Mouse (Mus musculus) layer of hippocampus, postnatal 14 days (tissue): ENCODE data around the gene Nudt4. TPM values are rescaled to one million over a fixed set of nuclear protein-coding genes. Genes with fewer than 3 reads are reported as not detected.

Source experiments
- DNase-seq, 2 experiments: peaks; one replicate each; pipeline ENCODE4 v3.0.0; 2021 to 2022; ENCODE audit warnings: low spot score in 2 of 2, mixed read lengths in 1 of 2
- long read RNA-seq, 2 experiments: library from polyadenylated mRNA; stranded (forward); transcript quantifications; one replicate each; pipeline ENCODE4 v2.0.0; 2021
- total RNA-seq, 2 experiments: library from RNA; stranded (reverse); gene quantifications; 2 replicates each; pipeline ENCODE4 v1.2.3; 2021

Nudt4 gene
- 10 to 100 TPM; 86.1 to 89.8 TPM for total RNA-seq
- long read RNA-seq, experiment 1, transcript Nudt4-201 (5 exons, 3,210 nt), result major isoform, 52 of 86 reads
- long read RNA-seq, experiment 1, partial matches to known transcripts, result 0 of 86 reads
- long read RNA-seq, experiment 1, other reads (novel, unspliced or antisense), result 34 of 86 reads
- long read RNA-seq, experiment 2, transcript Nudt4-201 (5 exons, 3,210 nt), result major isoform, 64 of 97 reads
- long read RNA-seq, experiment 2, partial matches to known transcripts, result 0 of 97 reads
- long read RNA-seq, experiment 2, other reads (novel, unspliced or antisense), result 33 of 97 reads

DNA sequence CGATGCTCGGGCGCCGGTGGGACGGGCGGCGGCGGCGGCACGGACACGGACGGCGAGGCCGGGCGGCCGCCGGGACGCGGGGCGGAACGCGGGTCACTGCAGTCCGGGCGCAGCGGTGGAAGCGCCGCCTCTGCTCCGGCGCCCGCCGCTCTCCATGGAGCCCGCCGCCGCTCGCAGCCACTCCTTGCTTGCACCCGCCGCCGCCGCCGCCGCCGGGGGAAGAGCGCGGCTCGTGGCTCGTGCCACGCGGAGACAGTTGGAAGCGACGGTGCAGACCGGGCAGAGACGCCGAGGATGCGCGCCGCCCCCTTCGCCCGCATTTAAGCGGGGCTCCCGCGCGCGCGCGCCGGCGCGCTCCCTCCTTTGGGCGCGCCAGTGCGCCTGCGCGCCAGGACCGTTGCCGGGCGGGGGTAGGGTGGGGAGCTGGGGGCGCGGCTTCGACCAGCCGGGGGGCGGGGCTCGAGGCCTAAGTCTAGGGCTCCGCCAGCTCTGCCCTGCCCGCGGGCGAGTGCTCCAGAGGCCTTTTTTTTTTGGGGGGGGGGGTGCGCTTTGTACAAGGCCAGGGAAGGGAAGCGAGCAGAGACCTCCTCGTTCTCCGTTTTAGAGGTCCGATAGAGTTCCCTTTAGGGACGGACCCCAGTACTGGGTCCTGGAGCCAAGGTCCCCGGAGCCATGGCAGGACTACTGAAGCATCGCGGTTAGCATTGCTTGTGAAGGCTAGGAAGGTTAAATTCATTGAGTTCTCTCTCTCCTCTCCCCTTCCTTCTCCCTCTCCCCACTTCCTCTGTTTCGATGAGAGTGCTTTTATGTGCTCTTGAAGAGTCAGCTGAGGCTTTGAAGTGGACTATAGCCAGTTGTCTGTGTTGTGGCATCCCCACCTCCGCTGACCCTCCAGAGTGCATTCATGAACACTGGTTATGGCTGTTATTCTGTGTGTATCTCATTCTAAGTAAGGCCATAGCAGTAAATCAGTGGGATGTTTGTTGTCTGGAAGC, at the start of gene Nudt4:
Nudt4 (minus strand) TSS at position 296 of the 995 bp plus-strand sequence.
- peak; percentile 80 to 85 for DNase-seq

DNA sequence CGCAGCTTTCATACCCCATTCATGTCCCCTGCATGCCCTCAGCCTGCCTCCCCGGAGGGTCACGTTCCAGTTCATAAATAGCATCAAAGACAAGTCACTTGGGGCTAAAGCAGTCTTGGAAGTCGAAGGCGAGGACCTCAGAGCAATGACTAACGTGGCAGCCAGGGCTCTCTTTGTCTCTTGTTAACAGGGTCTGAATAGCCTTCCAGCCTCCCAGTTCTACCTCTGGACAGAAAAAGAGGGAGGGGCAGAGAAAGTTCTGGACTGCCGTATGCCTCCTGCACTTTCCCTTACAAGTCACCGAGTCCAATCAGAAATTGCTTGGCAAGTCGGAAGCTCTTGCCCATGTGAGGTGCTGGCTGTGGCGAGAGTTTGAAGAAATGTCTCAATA, 47.4 kb upstream of the Nudt4 start:
- DNase-seq, result no peak

DNA sequence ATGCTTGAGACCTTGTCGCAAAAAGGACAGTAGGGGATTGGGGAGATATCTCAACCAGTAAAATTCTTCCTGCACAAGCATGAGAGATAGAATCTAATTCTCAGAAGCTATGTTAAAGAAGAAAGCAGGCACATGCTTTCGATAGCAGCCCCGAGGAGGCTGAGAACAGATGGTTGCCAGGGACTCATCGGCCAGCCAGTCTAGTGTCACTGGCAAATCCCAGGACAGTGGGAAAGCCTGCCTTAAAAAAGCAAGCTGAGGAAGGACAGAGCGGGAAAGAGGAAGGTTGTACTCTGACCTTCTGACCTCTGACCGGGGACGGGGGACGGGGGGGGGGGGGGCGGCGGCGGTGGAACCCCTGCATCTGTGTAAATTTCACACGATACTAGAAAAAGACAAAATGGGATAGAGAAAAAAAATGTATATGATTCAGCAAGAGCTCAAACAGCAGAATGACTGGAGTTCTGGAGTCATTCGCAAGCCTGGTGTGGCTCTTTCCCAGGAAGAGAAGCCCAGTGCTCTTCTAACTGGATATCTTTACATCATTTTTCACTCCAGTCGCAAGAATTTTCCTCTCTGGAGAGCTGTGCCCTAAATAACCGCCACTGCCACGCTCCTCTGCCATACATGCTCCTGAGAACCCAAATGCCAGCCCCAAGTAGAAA, 46.9 kb upstream of the Nudt4 start:
- DNase-seq, result no peak

DNA sequence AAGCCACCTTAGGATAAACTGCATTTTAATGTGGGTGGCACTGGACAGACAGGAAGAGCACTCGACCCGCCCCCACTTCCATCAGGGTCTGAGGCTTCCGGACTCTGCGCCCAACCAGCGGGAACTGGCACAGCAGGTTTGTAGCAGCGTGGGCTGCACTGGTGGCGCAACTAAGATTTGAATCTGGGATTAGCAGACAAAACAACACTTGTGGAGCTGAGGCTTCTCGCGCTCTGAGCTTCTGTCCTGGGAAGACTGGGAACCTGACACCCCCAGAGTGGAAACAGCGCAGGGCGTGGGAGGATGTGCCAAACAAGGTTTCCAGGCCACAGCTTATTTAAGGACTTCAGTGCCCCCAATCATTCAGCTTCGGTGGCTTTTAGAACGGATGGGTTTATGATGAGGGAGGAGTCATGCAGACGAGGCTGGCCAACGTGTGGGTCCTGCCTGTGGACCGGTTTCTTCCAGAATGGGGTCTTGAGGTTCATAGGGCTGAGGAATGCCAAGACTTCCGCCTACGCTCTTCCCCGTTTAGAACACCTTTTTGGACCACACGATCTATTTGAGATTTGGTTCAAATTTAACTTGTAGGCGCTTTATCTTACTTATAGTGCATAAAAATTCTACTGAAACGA, 41.1 kb upstream of the Nudt4 start:
- DNase-seq, result no peak

DNA sequence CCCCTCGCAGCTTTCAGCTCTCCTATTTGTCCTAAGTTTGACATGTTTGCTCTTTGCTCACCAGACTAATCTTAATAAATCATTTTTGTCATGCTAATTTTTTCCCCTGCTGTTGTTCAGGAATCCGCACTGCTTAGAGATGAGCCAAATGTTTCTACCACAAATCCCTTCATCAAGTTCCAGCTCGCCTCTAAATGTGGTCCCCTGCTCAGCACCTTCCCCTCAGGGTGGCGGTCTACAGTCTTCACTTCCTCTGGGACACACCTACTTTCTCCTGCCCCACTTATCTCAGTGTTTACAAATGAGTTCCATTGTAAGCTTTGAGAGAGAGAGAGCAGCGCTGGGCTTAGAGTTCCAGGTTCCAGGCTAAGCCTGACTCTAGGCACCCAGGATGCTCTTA, 36.6 kb upstream of the Nudt4 start:
- no peak for DNase-seq

DNA sequence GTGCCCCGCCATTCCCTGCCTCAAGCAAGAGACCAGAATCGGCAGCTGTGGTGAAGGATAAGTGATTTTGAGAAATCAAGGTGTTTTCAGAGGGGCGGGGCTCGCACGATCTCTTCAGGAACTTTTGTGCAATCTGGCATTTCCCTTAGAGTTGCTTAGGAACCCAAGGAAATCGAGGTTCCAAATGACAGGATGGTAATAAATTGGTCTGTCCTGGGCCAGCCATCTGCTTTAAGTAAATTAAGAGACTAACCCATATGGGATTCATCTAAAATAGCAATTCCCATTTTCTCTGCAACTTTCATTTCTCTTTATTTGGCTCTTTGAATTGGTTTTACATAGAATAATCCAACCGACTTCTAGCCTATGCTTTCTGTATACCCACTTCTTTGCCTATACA, 35.8 kb upstream of the Nudt4 start:
- DNase-seq, result peak in 1 of 2 experiments; percentile 50

DNA sequence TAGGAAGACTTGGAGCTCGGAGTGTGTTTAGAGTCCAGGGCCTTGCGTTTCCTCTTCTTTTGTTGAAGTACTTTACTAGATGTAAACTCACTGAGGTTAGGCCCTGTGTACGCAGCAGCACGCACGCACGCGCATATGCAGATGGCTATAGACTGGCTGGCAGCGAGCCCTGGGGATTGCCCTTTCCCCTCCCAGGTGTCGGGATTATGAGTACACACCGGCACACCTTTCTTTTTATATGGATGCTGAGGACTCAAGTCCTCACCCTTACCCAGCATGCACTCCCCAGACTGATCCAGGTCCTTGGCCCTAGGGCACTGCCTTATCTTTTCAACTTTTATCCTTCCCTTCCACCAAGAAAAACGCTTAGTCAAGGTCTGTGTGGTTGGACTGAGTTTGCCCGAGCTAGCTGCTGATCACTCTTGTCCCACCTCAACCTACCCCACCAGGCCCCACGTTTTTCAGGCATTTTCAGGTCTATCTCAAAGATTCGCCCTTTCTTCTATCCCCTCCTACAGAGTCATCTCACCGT, 34.2 kb upstream of the Nudt4 start:
- DNase-seq, result no peak

DNA sequence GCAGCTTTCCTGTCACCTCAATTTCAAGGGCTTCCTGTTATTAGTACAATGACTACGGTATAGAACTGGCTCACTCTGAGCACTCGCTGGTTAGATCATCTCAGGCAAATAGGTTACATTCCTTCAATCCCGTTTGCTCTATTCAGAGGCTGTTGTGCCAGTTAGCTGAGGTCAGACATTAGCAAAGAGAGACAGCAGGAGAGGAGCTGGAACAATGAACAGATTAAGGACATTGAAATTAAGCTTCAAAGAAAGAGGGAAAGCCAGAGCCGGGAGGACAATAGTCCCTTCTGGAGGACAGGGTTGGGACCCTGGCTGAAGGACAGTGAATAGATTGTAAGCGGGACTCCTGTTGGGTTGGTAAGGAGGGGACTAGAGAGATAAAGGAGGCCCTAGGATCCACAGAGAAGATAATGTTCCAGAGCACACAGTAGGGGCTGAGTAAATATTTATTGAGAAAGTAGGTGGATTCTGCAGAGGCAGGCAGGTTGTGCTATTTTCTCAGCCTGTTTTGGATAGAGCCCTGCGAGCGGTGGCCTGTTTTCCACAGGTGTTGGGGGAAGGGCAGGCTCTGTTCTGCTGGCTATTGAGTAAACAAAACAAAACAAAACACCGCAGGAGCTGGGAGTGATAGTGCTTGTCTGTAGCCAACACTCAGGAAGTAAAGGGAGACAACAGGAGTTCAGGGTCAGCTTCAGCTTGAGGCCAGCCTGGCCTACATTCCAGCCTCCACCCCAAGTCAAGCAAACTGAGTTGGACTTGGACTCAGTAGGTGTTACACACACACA, 32.1 kb upstream of the Nudt4 start:
- DNase-seq, result no peak

DNA sequence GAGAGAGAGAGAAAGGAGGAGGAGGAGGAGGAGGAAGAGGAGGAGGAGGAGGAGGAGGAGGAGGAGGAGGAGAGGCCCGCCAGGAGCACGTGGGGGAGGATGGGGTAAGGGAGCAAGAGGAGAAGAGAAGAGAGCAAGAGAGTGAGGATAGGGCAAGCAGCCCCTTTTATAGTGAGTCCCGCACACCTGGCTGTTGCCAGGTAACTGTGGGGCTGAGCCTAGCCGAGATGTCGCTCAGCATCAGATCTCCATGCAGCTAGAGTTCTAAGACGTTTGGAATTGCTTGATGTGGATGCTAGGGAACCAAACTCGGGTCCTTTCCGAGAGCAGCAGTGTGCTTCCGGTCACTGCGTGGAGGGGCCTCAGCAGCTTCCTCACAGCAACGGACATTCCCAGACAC, 30.5 kb upstream of the Nudt4 start:
- DNase-seq, result no peak

DNA sequence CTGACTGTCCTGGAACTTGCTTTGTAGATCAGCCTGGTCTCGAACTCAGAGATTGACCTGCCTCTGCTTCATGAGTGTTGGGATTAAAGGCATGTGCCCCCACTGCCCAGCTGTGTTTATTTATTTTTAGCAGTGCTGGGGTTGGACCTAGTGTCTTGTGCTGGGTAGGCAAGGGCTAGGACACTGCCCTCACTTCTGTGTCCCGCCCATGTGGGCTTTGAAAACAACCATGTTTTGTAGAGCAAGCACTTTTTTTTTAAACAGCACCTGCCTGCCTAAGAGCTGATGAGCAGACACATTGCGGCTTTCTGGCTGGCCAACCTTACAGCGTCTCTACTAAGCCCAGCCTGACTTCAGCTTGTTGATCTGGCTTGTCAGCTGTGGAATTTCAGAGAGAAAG, 27.3 kb upstream of the Nudt4 start:
- DNase-seq, result no peak

DNA sequence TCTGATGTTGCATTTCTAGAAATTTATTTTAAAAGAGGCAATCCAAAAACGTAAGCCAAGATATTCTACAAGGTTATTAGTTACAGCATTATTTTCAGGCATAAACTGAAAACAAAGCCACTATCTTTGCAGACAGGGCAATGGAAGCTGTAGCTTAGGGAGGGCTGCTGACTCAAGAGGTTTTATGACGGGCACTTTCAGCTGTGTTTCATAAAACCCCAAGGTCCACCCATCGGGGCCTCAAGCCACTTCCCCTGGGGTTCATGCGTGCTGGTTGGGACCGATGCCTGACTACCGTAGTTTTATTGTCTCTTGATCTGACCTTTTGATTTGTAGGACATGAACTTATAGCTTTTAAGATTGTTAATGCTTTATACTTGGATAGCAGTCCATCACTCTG, 26.2 kb upstream of the Nudt4 start:
- no peak for DNase-seq

DNA sequence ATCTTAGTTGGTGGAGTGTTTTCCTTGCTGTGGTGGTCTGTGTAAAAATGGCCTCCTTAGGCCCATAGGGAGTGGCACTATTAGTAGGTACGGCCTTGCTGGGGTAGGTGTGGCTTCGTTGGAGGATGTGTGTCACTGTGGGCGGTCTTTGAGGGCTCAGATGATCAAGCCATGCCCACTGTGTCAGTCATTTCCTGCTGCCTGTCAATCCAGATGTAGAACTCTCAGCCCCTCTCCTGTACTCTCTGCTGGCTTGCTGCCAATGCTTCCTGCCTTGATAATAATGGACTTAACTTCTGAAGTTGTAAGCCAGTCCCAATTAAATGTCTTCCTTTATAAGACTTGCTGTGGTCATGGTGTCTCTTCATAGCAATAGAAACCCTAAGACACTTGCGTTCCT, 25.2 kb upstream of the Nudt4 start:
- DNase-seq, result no peak

DNA sequence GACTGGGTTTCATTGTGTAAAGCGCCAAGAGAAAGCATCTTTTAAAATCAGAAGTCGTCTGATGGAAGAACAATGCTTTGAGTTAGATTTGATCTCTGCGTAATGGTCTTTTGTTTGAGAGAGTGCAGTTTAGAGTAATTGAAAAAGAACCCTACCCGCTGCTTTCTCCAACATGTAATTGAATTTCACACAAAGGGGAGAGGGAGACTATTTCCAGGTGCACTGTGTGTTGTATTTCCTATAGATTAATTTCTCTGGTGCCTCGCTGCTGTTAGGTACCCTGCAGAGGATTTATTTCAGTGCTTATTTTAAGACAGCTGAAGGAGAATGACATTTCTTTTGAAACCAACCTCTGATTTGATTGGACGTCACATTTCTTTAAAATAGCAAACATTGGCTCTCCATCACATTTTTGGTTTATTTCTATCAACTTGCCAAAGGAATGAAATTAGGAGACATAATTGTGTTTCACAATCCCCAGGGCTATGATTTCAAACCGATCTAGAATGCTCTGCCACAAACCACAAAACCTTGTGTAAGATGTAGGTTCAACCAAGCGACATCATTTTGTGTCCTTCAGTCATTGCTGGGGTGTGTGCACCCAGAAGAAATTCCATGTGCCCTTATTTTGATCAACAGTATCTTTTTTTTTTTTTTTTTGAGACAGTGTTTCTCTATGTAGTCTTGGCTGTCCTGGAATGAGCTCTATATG, 23.7 kb upstream of the Nudt4 start:
- no peak for DNase-seq

DNA sequence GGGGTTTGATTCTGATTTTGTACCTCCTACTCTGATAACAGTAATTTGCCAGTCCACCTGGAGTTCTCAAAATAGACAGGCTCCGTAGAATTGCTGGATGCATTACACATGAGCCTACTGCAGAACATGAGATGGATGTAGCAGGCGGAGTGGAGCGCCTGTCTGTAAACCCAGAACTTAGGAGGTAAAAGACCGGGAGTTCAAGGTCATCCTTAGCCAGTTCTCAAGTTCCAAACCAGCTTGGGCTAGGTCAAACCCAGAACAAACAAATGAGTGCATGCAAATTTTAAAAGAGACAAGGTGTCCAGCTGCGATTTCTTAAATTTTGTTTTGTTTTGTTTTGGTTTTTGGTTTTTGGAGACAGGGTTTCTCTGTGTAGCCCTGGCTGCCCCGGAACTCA, 21.6 kb upstream of the Nudt4 start:
- no peak for DNase-seq

DNA sequence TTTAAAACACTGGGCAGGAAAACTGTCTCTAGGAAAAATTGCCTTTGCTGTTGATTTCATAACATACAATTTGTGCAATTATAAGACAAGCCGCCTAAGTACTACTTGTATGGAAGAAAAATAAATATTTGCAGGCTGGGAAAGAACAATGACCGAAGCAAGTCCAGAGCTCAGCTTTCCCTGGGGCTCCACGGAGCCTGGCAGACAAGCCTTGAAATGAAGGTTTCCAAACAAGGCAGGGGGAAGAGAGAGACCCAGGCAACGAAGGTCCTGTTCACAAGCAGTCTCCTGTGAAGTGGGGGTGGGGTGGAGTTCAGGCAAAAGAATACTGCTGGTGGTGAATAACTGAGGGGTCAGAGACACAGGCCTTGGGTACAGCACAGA, 13.6 kb upstream of the Nudt4 start:
- no peak for DNase-seq

DNA sequence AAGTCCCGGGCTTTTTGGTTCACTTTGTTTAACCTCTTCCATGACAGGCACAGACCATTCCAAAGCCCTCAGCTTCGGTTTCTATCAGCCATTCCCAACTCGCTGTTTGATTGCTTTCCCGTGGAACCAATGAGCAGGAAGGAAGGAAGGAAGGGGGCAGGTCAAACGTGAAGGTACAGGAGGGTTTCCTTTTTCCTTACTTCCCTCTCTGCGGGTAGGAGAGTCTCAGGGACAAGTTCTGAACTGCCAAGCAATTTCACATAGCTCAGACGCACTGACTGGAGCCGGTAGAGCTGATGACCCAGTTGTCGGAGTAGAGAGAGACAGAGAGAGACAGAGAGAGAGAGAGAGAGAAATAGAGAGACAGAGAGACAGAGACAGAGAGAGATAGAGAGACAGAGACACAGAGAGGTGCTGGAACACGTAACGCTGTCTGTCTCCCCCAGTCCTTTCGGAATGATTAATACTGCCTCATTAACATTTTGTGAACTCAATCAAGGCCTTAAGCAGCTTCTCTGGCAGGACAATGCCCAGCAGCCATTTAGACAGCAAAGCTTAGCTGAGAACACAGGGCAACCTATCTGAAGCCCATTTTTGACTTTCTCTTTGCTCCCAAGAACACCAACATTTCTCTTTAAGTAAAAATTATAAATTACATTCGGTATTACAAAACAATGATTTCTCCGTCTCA, 13.1 kb upstream of the Nudt4 start:
- no peak for DNase-seq

DNA sequence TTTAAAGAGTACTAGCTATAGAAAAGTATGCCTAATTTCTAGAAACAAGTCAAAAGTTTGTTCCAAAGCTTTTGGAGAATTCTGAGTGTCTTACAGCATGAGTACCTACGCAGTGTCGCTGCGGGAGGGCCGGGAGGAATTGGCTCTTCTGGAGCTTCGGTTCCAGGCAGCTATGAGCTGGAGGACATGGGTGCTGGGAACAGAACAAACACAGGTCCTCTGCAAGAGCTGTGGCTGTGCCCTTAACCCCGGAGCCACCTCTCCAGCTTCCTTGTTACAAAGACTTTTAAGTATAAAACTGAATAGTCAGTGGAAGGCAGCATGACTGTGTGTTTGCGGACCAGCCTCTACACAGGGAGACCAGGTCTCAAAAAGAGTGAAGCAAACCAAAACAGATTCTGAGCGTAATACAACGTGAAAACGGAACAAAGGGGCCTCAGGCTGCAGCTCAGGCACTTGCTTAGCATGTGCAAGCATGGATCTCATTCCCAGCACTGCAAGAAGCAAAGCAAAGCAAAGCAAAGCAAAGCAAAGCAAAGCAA, 12.0 kb upstream of the Nudt4 start:
- DNase-seq, result no peak

DNA sequence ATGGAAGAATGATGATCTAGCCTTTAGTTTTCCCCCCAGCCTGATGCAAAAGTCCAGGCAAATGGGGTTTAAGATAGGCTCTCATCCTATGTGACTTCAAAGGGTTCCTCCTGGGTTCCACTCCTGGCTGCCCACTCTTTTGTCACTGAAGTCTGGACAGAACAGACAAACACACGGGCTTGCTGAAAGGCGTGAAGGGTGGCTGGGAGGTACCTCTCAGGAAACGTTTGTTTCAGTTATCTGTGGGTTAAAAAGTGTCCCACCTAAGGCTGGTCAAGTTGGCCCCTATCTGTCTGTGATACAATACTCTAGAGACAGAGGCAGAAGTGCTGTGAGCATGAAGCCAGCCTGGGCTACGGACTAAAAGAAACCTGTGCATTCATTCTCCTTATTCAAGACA, 11.0 kb upstream of the Nudt4 start:
- no peak for DNase-seq

DNA sequence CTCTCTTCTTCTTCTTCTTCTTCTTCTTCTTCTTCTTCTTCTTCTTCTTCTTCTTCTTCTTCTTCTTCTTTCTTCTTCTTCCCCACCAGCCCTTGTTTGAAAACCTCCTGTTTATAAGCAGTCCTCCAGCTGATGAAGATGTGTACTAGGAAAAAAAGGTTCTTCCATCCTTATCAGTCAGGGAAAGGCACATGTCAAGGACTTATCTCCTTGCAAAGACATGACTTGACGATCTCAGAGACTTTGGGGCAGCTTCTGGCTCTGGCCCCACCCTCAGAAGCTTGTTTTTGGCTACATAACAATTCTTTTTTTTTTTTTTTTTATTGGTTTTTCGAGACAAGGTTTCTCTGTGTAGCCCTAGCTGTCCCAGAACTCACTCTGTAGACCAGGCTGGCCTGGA, 5.5 kb upstream of the Nudt4 start:
- no peak for DNase-seq
